Mouse (Mus musculus): ENCODE results near the gene Ovol1.

- TF ChIP-seq CTCF (IDR thresholded peaks at IDR 0.05; ENCODE audit: low read depth) = no peak
- no peak for TF ChIP-seq EP300 (IDR thresholded peaks at IDR 0.05; ENCODE audit: low read depth)
These were observed 44.7 kb upstream of the Ovol1 start for GRCm38 (mm10) chr19:5605126-5605525.

All from liver, postnatal 0 days (tissue).